8 mouse cellular contexts compared by ENCODE assay signal in the genomic region with DNA sequence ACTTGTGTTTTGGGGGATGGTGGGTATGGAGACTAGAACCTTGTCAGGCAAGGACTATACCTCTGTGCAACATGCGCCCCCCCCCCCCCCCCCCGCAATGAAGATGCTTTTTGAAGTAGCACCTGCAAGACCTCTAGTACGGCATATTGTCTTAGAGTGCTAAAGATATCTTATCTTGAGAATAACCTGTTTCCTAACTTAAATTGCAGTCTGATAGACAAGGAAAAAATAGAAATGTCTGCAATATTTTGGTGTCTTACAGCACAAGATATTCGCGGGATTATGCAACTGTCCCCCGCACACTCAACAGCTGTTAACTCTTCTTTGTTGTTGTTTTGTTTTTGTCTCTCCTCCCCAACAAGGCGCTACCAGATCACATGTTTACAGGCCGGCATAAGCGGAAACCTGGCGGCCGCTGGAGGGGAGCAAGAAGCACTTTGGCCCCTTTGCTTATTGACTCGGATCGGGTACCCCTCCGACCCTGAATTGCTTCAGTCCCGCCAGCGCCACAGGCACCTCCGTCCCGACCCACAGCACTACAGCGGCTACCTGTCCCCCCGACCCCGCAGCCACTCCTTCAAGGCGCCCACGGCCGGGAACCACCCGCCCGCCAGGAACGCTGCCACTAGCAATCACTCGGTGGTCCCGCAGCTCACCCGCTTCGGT. TPM values are rescaled to one million over a fixed set of nuclear protein-coding genes. Genes with fewer than 3 reads are reported as not detected.
DNase-seq lines count a peak whose midpoint lies in the region; ATAC-seq and TF ChIP-seq lines count a peak whose summit lies in the region.

No protein-coding gene starts in this region.

- peak overlapping the region; percentile 71 for H3K9ac ChIP-seq in hindbrain, embryonic 12.5 days
- H3K9ac ChIP-seq in liver, embryonic 14.5 days (replicated peaks): peak overlapping the region; percentile 68

- no peak for TF ChIP-seq EP300 in liver, embryonic 14.5 days (IDR thresholded peaks at IDR 0.05; ENCODE audit: low read depth)

- no peaks in the 10 kb centered on the region for H3K27me3 ChIP-seq in erythroblast, embryonic 14.5 days (ENCODE audit: control insufficient read depth)
- no peaks in the 10 kb centered on the region for H3K27me3 ChIP-seq in hindbrain, embryonic 12.5 days
- no peaks in the 10 kb centered on the region for H3K27me3 ChIP-seq in liver, embryonic 14.5 days (ENCODE audit: control insufficient read depth, insufficient read depth, low read length)

- TF ChIP-seq CTCF in liver, embryonic 14.5 days (IDR thresholded peaks at IDR 0.05; ENCODE audit: low read depth): no peak

- H3K4me1 ChIP-seq in erythroblast, embryonic 14.5 days (ENCODE audit: control insufficient read depth): peaks cover 37% of the 10 kb centered on the region
- peaks cover 3% of the 10 kb centered on the region; the same call in 1 of the 2 replicates for H3K4me1 ChIP-seq in hindbrain, embryonic 12.5 days
- H3K4me1 ChIP-seq in liver, embryonic 14.5 days (replicated peaks; ENCODE audit: control insufficient read depth in 2 of 2, insufficient read depth in 2 of 2, low read length in 1 of 2): peaks cover 8 to 12% of the 10 kb centered on the region in 2 experiments; a peak in 3 of 4 replicates

- ATAC-seq in erythroblast, adult 5-6 weeks (replicated peaks; ENCODE audit: low FRiP score, poor library complexity, severe bottlenecking): no peak; the same call in 1 of the 2 replicates
- no peak; the same call in none of the 2 replicates for ATAC-seq in hindbrain, embryonic 12.5 days (ENCODE audit: low FRiP score)
- ATAC-seq in liver, embryonic 14.5 days (ENCODE audit: insufficient read depth): peak; percentile 46

- H3K4me2 ChIP-seq in hindbrain, embryonic 12.5 days (replicated peaks): peak overlapping the region; percentile 56
- H3K4me2 ChIP-seq in liver, embryonic 14.5 days (ENCODE audit: low read depth): peak overlapping the region; percentile 61

- H3K27ac ChIP-seq in hindbrain, embryonic 12.5 days: peak overlapping the region; percentile 75; the same call in 1 of the 2 replicates
- H3K27ac ChIP-seq in liver, embryonic 14.5 days: no peak overlapping the region

- H3K9me3 ChIP-seq in erythroblast, embryonic 14.5 days (ENCODE audit: control insufficient read depth, low read length): no peaks in the 10 kb centered on the region
- H3K9me3 ChIP-seq in hindbrain, embryonic 12.5 days (replicated peaks): no peaks in the 10 kb centered on the region
- H3K9me3 ChIP-seq in liver, embryonic 14.5 days (ENCODE audit: control insufficient read depth, low read length): no peaks in the 10 kb centered on the region

- H3K36me3 ChIP-seq in erythroblast, embryonic 14.5 days (ENCODE audit: control insufficient read depth): peaks cover 3% of the 10 kb centered on the region
- no peaks in the 10 kb centered on the region for H3K36me3 ChIP-seq in hindbrain, embryonic 12.5 days
- no peaks in the 10 kb centered on the region for H3K36me3 ChIP-seq in liver, embryonic 14.5 days (replicated peaks; ENCODE audit: control insufficient read depth, insufficient read depth, low read depth)

- H3K4me3 ChIP-seq in erythroblast, embryonic 14.5 days (replicated peaks): peak overlapping the region; percentile 74
- peak overlapping the region; percentile 71 for H3K4me3 ChIP-seq in hindbrain, embryonic 12.5 days
- H3K4me3 ChIP-seq in liver, embryonic 14.5 days (ENCODE audit: insufficient read depth in 1 of 2, low read depth in 2 of 2, low read length in 2 of 2): peak overlapping the region; percentile 65 to 86

- 2% methylated on average over 31 of the region's 31 CpGs for WGBS in hindbrain, embryonic 12.5 days
- WGBS in liver, embryonic 14.5 days (ENCODE audit: insufficient replicate concordance): under 1% methylated on average over 31 of the region's 31 CpGs

- peak; percentile 46 to 51 for DNase-seq in B cell, adult 2 months
- DNase-seq in c-Kit-positive CD71-positive TER-119-positive erythroid progenitor cells, embryonic 14.5 days (ENCODE audit: low spot score): peak; percentile 38
- peak in 1 of 3 experiments; percentile 41 for DNase-seq in liver, embryonic 14.5 days (ENCODE audit: low read depth in 3 of 3, low spot score in 3 of 3)
- DNase-seq in neural tube, embryonic 10.5 days (ENCODE audit: extremely low spot score, low spot score): peak; percentile 16
- DNase-seq in ovary, postnatal 14 days (ENCODE audit: low spot score): no peak

RNA-seq across cellular contexts. Expression of a gene that starts 0.5 kb away (rescaled TPM):
- polyA plus RNA-seq in erythroblast, embryonic 14.5 days (2012): 0.06 and 0.10 TPM in 2 replicates
- 3.6 and 6.5 TPM in 2 replicates for total RNA-seq in erythroblast, adult 5-6 weeks (2015; ENCODE audit: low replicate concordance)
- total RNA-seq in erythroblast, adult 5-6 weeks (2017; ENCODE audit: low replicate concordance): 1.4 TPM in 2 replicates
- polyA plus RNA-seq in hindbrain, embryonic 12.5 days (2016; fragmentation: Nextera tagmentation; extraction: Ambion mirVana): 15.1 and 16.9 TPM in 2 replicates
- polyA plus RNA-seq in liver, embryonic 14.5 days (2012; rRNA removed): 1.7 and 2.4 TPM in 2 replicates
- polyA plus RNA-seq in liver, embryonic 14.5 days (2014; fragmentation: Nextera tagmentation; extraction: Ambion mirVana): 3.2 and 3.8 TPM in 2 replicates

RNA-seq across cellular contexts. Expression of a gene that starts 28.0 kb away (rescaled TPM):
- polyA plus RNA-seq in erythroblast, embryonic 14.5 days (2012): not detected in 2 replicates
- total RNA-seq in erythroblast, adult 5-6 weeks (2015; ENCODE audit: low replicate concordance): 1.0 TPM in 1 of 2 replicates, not detected in the other
- 0.09 TPM in 1 of 2 replicates, not detected in the other for total RNA-seq in erythroblast, adult 5-6 weeks (2017; ENCODE audit: low replicate concordance)
- 3.6 and 4.2 TPM in 2 replicates for polyA plus RNA-seq in hindbrain, embryonic 12.5 days (2016; fragmentation: Nextera tagmentation; extraction: Ambion mirVana)
- polyA plus RNA-seq in liver, embryonic 14.5 days (2012; rRNA removed): 0.05 and 0.07 TPM in 2 replicates
- polyA plus RNA-seq in liver, embryonic 14.5 days (2014; fragmentation: Nextera tagmentation; extraction: Ambion mirVana): 0.03 and 0.06 TPM in 2 replicates
